Mouse (Mus musculus) monocyte, adult 5-6 weeks (primary cell): ENCODE data around the gene H1f0. TPM values are rescaled to one million over a fixed set of nuclear protein-coding genes. Genes with fewer than 3 reads are reported as not detected.
"Not testable (repeated sequence)": the region's sequence is repeated elsewhere in the genome, so short reads cannot be mapped to it uniquely, and the experiment has no call there.

Experiments
- ATAC-seq: fragments of 153-309, 156-312 bp; replicated peaks from 2 replicates; pipeline ENCODE4 v1.8.0; 2017; ENCODE audit warnings: mild to moderate bottlenecking; ENCODE audit not compliant: low TSS enrichment, insufficient number of reproducible peaks, severe bottlenecking, poor library complexity, low FRiP score
- total RNA-seq: library from RNA; stranded (forward); fragments of 200-1000, 200-491, 200-594 nt; gene quantifications from 3 replicates; pipeline ENCODE4 v1.2.3, GENCODE M21; 2017

The H1f0 gene
- total RNA-seq, 1 experiment from 2014 or later, result 41.5 TPM

DNA sequence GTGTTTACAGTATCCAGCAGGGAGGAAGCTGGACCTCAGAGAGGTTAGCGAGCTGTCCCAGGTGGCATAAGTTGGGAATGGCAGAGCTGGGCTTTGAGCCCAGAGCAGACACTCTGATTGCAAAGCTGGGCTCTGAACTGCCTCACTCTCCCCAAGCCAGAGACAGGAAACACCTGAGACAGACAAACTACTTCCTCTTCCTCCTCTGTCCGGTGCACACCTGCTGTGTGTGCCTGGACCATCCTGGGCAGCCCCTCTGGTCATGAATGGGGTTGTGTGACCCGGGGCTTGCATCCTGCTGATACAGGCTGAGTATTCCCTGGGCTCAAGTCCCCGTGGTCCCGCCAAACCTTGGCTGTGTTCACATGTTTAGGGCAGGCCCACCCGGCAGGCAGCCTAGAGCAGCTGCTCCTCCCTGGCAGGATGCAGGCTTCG, 27.9 kb upstream of the H1f0 start:
- no peak for ATAC-seq

DNA sequence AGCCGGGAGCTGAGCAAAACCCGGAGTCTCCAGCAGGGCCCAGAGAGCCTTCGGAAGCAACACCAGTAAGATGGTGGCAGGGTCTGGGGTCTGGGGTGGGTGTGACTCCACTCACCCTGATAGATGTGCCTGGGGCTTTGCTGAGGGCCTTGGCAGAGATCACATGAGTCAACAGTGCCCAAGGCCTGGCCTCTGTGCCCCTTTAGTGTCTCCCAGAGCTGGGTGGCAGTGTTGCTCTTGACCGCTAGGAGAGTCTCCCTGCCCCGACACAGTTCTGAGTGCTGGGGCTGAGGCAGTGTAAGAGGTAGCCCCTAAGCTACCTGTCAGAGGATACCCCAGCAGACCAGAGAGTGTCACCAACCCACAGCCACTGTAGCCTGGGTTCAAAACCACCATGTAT, 26.7 kb upstream of the H1f0 start:
- no peak for ATAC-seq

DNA sequence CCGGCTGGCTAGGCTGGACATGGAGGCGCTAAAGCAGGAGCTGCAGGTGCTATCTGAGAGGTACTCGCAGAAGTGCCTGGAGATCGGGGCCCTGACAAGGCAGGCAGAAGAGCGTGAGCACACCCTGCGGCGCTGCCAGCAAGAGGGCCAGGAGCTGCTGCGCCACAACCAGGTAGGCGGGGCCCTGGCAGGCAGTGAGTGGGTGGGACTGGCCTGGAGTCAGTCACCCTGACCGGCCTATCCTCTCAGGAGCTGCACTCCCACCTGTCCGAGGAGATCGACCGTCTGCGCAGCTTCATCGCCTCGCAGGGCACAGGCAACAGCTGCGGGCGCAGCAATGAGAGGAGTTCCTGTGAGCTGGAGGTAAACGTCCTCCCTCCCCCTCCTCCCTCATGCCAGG, 26.2 kb upstream of the H1f0 start:
- ATAC-seq, result no peak

DNA sequence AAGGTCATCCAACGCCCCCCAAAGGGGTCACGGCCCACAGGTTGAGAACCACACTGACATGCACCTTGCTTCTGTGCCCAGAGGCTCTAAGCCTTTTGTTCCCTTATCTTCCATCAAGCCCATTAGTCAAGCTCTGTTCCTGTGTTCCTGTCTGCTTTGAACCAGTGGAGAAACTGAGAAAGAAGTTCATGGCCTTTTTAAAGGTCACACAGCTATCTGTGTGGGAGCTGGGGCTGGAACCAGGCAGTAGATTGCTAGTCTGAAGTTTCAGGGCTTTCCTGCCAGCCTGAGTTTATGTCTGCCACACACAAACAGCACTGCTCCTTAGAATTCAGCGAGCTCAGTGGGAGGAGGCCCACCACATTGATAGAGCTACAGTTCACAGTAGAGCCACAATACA, 25.2 kb upstream of the H1f0 start:
- ATAC-seq, result no peak

DNA sequence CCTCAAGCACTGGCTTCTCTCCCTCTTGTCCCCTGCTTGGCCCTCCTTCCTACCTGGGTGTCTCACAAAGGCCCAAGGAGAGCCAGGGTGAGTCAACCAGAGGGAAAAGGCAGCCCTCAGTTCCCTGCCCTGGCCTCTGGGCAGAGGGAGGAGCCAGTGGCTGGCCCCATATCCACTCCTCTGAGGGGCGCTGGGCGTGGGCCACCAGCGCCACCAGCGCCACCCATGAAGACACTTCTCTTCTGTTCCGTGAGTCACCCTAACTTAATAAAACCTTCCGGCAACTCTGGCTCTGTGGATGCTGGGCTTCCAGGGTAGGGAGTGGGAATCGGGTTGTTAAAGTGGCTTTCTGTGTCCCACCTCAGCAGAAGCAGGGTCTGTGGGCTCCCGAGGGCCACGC, 22.7 kb upstream of the H1f0 start:
- ATAC-seq, result no peak

DNA sequence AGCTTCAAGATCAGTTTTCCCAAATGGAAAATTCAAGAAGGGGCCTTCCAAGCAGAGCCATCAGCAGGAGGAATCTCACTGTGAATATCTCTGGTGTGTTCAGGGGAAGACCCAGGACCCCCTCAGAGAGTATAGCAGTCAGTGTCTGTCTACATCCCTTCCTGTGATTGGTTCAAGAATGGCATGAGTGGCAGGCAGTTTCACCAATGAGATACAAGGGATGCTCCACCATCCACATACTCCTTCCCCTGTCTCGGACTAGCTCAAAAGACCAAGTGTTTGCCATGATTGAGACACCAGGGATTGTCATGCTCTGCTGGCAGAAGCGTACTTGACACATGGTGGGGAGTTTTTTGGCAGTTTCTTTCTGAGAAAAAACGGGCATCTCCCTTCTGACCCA, 21.6 kb upstream of the H1f0 start:
- no peak for ATAC-seq

DNA sequence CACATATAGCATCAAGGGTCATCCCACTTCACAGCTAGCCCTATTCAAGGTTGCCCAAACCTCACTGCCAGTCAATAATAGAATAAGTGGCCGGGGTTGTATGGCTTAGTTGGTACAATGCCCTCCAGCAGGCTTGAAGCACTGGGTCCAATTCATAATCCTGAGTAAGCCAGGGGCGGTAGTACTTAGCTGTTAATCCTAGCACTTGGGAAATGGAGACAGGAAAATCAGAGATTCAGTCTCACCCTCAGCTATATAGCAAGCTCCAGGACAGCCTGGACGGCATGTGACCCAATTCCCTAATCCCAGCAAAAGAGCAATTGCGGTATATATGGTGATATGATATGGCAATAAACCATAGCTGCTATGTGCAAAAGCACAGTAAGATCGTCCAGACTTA, 21.2 kb upstream of the H1f0 start:
- no peak for ATAC-seq

DNA sequence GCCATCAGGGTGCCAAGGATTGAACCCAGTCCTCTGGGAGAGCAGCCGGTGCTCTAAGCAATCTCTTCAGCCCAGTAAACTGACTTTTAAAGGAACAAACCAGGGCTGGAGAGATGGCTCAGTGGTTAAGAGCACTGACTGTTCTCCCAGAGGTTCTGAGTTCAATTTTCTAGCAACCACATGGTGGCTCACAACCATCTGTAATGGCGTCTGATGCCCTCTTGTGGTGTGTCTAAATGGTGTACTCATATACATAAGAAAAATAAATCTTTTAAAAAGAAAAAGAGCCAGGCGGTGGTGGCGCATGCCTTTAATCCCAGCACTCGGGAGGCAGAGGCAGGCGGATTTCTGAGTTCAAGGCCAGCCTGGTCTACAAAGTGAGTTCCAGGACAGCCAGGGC, 20.4 kb upstream of the H1f0 start:
- not testable (repeated sequence) for ATAC-seq

DNA sequence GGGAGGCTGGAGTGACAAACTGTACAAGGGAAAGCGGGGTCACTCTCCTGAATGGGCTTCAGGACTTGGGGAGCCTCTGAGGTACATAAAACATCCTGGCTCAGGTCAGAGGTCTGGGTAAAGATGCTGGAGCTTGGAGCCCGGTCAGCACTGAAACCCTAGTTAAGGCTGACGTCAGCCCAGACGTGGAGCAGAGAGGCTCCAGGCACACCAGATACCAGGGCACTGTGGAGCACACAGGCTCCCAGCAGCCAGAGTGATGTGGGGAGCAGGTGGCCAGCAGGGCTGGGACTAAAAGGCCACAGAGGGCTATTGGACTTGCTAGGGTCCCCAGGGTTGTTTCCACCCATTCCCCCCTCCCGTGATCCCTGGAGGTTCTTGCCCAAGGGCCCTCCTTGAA, 18.5 kb upstream of the H1f0 start:
- ATAC-seq, result no peak

DNA sequence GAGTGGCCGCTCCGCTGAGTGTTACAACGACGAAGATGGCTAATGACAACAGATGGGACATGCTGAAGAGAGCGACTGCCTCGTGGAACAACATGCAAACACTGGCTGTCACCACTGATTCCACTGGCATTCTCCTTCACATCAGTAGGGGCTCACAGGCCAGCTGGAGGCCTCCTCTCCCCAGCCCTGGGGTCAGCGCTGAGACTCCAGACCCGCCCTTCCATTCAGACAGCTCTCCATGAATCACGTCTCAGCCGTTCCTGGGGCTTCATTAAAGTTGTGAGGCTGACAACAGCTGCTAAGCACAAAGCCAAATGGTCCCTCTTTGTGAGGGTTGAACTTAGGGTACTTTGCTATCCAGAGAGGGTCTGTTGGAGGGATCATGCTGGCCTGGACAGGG, 16.7 kb upstream of the H1f0 start:
- ATAC-seq, result no peak

DNA sequence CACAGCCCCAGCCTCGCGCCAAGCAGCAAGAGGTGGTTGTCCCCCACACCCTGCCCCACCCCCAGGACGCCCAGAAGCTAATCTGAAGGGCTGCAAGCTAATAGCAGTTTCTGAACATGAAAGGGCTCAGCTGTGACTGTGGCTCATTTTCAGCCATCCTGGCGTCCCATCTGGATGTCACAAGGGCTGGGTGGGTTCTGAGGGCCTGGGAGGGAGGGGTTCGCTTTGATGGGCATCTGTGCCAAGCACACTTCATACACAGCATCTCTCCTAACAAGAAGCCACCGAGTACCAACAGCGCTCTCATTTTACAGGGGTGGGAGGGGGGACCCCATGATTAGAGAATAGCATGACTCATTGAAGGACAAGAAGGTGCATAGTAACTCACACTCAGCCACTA, 14.9 kb upstream of the H1f0 start:
- no peak for ATAC-seq

DNA sequence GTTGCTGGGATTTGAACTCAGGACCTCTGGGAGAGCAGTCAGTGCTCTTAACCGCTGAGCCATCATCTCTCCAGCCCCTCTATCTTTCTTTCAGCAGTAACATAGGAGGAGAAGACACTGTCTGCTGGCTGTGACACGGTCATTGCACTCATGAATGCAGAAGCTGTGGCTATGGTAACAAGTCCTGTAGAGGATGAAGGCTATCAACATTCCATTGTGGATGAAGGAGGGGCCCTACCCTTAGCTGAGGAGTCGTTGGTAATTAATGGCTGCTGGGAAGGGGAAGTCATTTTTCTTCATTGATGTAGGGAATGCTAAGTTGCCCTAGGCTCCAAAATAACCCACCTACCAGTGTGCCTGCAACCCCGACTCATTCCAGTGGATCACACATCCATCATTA, 10.1 kb upstream of the H1f0 start:
- ATAC-seq, result no peak

DNA sequence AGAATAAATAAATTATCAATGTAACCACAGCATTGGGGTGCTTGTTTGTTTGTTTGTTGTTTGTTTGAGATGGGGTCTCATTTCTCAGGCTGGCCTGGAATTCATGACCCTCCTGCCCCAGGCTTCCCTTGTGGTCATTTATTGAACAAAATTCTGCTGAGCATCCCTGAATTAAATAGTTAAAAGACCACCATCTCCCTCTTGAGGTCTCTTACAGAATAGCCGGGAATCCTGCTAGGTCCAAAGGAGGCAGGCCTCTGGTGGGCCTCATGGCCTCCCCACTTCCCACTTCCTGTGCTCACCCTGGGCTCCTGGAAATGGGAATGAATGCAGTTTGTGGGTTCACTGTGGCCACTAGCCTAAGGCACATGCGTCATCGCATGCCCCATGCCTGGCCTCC, 9.4 kb upstream of the H1f0 start:
- ATAC-seq, result no peak

DNA sequence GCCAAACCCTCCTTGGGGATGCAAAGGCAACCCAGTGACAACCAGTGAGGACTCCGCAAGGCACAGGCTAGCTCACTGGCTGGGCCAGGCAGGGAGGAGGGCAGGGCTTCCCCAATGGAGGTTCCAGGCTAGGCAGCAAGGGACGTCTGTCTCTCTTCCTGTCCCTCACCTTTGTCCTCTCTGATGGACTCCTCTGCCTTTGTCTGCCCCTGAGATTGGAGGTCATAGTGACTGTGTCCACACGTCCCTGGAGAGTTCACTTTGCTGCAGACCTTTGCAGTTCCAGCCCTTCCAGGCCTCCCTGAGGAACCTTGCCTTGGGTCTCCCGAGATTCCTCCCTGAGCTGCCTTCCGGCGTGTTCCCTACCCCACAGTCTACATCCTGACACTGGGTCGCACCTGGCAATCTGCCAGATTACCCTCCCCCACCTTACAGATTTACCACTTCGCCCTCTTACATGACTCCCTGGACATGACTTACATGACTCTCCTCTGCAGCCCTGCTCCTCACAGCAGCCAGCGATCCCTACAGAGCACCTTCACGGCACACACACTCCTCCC, 5.5 kb upstream of the H1f0 start:
- ATAC-seq, result no peak

DNA sequence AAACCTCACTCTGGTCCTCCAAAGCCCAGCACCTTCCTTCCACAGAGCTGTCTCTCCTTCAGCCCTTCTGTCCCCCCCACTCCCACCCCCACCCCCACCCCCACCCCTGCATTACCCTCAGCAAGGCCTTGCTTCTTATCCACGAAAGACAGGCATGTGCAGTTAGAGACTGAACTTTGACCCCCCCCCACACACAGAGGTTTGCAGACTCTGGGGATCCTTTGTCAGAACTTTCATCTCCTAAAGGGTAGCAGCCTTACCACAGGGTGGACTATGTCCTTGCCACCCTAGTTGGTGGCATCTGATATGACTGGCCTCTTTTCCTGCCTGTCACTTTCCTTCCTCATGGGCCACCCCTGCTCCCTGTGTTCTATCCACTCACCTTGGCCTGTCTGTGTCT, 4.9 kb upstream of the H1f0 start:
- ATAC-seq, result no peak

DNA sequence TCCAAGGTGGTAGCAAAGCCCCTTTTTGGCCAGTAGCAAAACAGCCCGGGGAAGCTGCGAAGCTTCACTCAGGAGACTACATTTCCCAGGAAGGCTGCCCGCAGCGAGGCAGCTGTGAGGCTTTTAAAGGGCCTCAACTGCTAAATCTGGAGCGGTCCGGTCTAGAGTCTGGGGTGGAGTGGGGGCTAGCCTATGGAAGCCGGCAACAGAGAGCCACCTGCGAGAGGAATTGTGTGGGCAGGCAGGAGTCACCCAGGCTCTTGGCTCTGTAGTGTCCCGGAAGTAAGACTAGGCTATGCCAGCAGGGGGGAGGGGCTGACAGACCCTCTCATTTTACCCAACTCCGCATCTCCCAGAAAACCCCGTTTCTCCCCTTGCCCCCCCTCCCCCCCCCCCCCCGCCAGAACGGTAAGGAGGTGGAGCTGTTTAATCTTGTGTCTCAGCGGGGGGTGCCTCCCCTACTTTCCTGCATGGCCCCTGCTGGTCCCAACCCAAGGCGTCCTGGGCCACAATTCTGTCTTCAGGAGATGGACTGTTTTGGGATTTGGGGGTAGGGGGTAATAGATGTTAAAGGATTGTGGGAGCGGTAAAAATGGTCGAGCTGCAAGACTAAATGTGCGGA, 2.5 kb upstream of the H1f0 start:
- no peak for ATAC-seq

DNA sequence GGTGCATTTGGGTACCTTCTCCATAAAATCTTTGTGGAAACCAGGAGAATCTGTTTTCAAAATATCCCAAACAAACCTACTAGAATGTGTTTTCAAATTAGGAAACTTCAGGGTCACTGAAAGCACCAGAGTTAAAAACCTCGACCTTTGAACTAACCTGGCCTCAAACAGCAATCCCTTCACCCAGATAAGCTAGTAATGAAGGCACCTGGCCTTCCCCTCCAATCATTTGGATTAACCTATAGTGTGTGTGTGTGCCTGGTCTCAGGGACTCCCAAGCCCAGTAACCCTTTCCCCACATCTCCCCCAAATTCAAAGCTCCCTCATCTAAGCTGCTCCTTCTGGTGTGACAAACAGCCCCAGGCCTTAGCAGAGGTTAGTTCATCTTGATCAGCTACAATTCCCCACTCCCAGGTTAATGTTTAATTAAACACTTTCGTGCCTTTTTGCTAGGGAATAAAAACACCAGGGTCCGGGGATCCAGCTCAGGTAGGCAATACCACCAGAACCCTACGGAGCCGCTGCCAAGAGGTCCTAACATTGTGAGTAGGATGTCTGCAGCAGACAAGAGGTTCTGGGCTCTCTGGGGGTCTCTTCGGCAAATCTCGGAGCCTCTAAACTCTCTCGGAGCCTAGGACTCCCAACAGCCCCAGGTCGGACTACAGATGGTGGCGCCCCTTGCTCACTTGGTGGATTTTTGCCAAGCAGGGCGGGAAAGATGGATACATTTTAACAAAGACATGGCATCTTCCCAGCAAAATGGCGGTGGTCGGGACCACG, 1.5 kb upstream of the H1f0 start:
- no peak for ATAC-seq

DNA sequence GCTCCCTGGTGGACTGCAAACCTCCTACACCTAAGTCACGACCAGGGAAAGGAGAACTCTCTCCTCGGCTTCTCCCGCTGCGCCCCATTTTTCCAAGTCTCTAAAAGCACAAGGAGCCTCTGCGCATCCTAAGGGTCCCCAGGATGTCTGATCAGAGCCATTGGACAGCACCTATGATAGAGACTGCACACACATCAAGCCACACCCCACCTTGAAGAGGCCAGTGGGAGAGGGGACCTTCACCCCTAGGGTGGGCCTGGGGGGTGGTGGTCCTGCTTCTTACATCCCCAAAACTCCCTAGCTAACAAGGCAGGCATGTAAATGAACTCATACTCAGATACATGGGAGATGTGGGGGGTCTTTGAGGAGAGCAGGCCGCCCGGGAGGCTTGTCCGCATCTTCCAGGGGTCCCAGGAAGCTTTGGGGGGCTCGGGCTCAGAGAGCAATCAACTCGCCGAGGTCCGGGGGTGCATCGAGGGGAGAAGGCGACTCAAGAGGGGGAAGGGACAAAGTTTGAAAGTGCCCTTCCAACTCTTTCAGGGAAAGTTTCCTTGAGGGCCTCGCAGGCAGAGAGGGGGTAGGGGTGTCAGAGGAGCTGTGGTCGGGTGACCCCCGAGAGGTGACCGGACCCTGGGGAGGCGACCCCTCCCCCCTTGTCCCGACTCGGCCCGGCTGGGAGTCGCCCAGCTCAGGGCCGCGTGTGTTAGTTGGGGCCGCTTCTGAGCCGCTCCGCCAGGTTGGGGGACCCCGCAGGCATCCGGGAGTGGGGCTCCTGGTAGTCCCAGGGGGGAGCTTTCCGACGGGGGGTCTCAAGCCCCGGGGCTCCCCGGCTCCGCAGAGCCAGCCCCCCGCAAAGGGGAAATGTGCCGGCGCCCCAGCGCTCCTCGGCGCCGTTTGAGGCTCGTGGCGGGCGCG, 702 bp upstream of the H1f0 start:
- no peak for ATAC-seq

DNA sequence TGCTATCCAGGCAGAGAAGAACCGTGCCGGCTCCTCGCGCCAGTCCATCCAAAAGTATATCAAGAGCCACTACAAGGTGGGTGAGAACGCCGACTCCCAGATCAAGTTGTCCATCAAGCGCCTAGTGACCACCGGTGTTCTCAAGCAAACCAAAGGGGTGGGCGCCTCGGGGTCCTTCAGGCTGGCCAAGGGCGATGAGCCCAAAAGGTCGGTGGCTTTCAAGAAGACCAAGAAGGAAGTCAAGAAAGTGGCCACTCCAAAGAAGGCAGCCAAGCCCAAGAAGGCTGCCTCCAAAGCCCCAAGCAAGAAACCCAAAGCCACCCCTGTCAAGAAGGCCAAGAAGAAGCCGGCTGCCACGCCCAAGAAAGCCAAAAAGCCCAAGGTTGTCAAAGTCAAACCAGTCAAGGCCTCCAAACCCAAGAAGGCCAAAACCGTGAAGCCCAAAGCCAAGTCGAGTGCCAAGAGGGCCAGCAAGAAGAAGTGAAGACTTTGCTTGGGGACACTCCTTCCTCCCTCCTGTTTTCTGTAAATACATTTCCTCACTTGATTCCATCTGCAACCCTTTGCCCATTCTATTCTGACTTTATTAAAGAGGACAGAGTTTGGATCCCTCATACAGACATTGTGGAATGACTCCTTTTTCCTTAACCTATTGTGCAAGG, 704 bp downstream of the H1f0 start:
- ATAC-seq, result no peak
